Mouse (Mus musculus) heart, postnatal 36 days (tissue): Measurements from ENCODE around the gene Setdb1. TPM values are rescaled to one million over a fixed set of nuclear protein-coding genes. Genes with fewer than 3 reads are reported as not detected.
"Not testable (repeated sequence)": the region's sequence is repeated elsewhere in the genome, so short reads cannot be mapped to it uniquely, and the experiment has no call there.

ENCODE experiments used
- DNase-seq, 2 experiments: peaks; one replicate each; pipeline ENCODE4 v3.0.0; 2021 to 2022
- intact Hi-C: fragments of 180-260 bp; cut with DNase I; formaldehyde crosslinking; loops from one replicate; pipeline ENCODE4 v1.15.1; 2025
- total RNA-seq, 2 experiments: library from RNA; stranded (reverse); gene quantifications; 2 replicates each; pipeline ENCODE4 v1.2.3; 2021

The Setdb1 gene
- 10 to 100 TPM; 12.6 to 13.8 TPM for total RNA-seq

GRCm38 (mm10) chr3:95356701-95357449, at the start of gene Setdb1:
Gene Setdb1, minus strand, starts transcription at chr3:95357202.
- intact Hi-C loops, result not testable (repeated sequence)
- peak; percentile 93 to 96 for DNase-seq

- no peak for DNase-seq
- intact Hi-C loops, result no loop called here
These were observed 45.7 kb upstream of the Setdb1 start, which contains the start of gene 4930558C23Rik for GRCm38 (mm10) chr3:95402741-95403140. Gene 4930558C23Rik, minus strand, starts transcription at chr3:95402841.

DNA sequence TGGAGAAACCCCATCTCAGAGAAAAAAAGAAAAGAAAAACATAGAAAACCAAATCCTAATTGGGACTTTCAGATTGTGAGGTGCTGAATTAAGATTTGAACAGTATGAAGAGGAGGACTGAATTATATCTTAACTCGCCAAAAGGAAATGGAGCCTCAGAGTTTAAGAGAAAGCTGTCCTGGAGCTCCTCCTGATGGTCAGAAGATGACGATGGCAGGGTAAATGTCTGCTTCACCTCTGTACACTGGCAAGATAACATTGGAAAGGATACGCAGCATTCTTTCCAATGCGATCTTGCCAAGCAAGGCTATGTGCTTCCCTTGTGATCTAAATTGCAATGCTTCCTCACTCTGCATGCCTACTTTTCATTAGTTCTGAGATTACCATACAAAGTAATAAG, 37.4 kb upstream of the Setdb1 start:
- intact Hi-C loops, result loop anchor here (5.0 kb wide), 1 partner anchor 82 kb away; the partner anchor contains the start of gene Cers2
- peak in 1 of 2 experiments; percentile 4 for DNase-seq

DNA sequence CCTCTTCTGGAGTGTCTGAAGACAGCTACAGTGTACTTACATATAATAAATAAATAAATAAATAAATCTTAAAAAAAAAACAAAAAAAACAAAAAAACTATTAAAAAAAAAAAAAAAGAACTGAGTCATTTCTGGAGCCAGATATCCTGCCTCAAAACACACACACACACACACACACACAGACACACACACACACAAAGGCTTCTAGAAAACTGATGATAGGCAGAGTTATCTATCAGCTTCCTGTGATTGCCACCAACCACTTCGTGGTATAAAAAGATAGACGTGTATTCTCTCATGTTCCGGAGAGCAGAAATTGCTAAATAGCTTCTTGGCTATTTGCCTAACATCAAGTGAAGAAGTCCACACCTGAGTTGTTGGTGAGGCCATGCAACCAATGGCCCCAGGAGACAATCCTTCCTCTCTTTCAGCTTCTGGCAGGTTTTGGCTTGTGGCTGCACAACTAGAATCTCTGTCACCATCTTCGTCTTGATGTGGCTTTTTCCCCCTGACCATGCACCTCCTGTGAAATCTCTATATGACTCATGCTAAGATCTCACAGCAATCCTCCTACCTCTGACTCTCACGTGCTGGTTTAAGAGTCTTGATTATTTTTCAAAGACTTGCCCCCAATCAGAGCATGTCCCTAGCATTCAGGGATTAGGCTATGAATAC, 28.5 kb upstream of the Setdb1 start:
- intact Hi-C loops, result no loop called here
- no peak for DNase-seq

GRCm38 (mm10) chr3:95373208-95373607, 16.2 kb upstream of the Setdb1 start:
- DNase-seq, result no peak
- intact Hi-C loops, result no loop called here

GRCm38 (mm10) chr3:95370101-95370500, 13.1 kb upstream of the Setdb1 start:
- DNase-seq, result no peak
- intact Hi-C loops, result no loop called here

GRCm38 (mm10) chr3:95360276-95360675, 3.3 kb upstream of the Setdb1 start:
- intact Hi-C loops, DNase-seq: not testable (repeated sequence)

GRCm38 (mm10) chr3:95357746-95358145, 744 bp upstream of the Setdb1 start:
- no peak for DNase-seq
- intact Hi-C loops, result no loop called here

GRCm38 (mm10) chr3:95355911-95356544, 974 bp downstream of the Setdb1 start:
- DNase-seq, intact Hi-C loops: not testable (repeated sequence)

GRCm38 (mm10) chr3:95349491-95349890, 7.5 kb downstream of the Setdb1 start:
- intact Hi-C loops, result loop anchor here (1.0 kb wide), 1 partner anchor 101 kb away; no protein-coding TSS in a partner anchor
- no peak for DNase-seq

GRCm38 (mm10) chr3:95348343-95348742, 8.7 kb downstream of the Setdb1 start:
- intact Hi-C loops, DNase-seq: not testable (repeated sequence)

DNA sequence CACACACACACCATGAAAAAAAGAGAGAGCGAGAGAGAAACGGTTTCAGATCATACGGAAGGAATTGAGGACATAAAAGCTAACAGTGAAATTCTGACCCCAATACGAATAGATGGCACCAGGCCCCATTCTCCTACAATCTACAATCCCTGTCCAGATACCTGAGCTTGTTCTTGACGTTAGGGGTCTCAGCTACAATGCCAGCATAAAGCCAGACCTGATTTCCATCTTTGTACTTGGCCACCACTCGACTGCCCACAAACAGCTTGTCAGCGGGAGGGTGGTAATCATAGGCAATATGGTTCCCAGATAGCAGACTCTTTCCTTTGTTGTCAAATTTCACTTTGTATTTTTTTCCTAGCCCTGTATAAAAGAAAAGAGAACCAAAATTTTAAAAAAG, 10.5 kb downstream of the Setdb1 start:
- no peak for DNase-seq
- intact Hi-C loops, result no loop called here

DNA sequence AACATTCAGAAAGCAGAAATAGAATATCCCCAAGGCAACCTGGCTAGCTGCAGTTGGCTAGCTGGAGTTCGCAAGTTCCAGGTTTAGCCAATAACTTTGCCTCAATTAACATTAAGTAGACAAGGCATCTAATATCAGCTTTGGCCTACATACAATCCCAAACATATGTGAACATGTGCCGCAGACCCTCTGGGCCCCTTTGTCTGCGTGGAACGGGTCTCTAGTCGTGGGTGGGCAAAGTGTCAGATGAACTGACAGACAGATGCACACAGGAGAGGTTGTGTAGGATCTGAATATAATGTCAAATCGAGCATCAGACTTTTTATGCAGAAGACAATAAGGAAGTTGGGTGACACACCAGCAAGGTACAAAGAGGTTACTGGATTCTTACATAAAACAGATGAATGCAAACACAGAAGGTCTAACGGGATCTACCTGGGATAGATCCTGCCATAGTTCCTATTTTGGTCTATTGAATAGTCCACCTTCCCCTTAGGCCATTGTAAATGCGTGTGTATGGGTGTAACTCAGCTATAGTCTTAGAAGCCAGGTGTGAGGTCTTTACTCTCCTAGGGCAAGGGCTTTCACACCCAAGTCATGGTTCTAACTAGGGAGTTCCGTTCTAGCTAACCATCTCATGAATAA, 13.5 kb downstream of the Setdb1 start:
- DNase-seq, intact Hi-C loops: not testable (repeated sequence)

DNA sequence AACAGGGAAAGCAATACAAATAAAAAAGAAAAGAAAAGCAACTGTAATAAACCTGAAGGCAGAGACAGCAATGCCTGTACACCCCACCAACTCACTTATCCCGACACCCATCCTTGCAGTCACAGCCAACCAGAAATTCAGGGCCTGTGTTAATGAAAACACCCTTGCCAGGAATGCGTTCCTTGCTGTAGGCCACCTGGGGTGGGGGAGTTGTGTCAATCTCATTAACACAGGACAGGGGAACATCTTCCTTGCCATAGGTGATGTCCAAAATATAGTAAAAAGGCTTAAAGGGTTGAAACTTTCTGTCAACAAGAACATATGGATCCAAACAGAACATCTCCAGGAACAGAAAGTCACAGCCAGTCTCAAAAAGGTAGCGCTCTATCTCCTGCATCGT, 18.8 kb downstream of the Setdb1 start:
- DNase-seq, result no peak
- intact Hi-C loops, result no loop called here

- intact Hi-C loops, result no loop called here
- DNase-seq, result no peak
These were observed 19.7 kb downstream of the Setdb1 start for GRCm38 (mm10) chr3:95337345-95337744.

DNA sequence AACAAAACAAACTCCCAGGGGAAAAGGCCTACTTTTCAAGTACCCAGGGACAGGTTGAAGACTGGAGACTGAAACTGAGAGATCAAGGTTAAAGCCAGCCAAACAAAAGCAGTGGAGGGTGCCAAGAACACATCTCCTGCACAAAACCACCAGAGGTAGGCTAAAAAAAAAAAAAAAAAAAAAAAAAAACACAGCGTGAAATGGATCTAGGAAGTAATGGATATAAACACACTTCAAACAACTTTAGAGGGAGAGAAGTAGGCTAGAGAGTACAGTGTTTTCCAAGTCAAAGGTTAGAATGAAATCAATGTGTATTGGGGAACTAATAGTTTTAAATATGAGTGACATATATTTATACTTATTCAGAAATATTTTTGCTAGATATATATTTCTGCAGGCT, 25.5 kb downstream of the Setdb1 start:
- intact Hi-C loops, result no loop called here
- no peak for DNase-seq

DNA sequence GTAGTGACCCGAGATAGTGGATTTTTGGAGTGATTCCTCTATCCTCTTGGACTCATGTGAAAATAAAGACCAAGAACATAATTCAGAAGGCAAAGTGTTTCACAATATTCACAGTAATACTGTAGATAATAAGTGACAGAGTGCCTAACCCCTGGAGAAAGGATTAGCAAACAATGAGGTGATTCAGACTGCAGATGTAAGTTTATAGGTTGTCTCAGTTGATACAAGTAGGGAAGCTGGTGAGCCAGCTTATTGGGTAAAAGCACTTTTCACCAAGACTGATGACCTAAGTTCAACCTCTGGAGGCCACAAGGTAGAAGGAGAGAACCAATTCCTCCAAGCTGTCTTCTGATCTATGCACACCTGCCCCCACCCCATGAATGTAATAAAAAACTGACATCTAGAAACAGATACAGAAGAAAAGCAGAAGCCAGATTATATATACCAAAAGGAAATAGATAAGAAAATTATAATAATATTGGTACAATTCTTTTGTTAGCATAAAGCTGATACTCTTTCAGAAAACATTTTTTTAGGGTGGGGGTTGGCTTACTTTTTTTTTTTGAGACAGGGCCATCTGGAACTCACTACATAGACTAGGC, 28.1 kb downstream of the Setdb1 start:
- intact Hi-C loops, result no loop called here
- no peak for DNase-seq

DNA sequence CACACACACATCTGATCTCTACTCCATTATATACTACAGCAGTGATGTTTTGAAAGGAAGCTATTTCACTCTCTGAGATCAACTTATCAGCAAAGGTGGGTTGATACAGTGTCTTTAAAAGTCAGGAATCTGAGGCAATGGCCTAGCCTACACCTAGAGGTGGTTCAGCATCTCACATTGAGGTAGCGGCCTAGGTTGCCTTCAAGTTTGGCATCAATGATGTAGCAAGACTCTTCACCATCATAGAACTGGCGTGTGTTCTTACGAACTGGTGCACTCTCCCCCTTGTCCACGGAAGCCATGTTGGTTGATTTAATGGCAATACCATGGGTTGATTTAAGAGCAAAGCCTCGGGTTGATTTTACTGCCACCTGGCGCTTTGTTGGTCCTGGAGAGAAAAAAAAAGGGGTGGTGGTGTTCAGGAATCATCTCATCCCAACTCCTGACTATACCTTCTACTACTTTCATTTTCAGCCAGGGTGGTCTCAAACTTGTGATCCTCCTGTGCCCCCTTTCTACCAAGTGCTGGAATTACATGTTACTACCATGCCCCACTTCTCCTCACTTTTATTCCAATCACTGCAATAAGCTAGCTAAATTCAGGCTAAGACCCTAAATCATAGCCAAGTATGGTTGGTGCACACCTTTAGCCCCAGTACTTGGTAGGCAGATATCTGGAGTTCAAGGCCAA, 32.4 kb downstream of the Setdb1 start:
- intact Hi-C loops, result no loop called here
- no peak for DNase-seq

- DNase-seq, result no peak
- intact Hi-C loops, result no loop called here
These were observed 33.6 kb downstream of the Setdb1 start for GRCm38 (mm10) chr3:95323429-95323828.
